Mouse (Mus musculus): ENCODE measurements around the gene Fnip2.

Fnip2 gene

GRCm38 (mm10) chr3:79564875-79565606 is 2.6 kb downstream of the Fnip2 start:
- DNase-seq (ENCODE audit: low spot score) = no peak

- no peak for DNase-seq (ENCODE audit: low spot score)
These were observed 4.1 kb downstream of the Fnip2 start for GRCm38 (mm10) chr3:79563511-79563910.

- DNase-seq (ENCODE audit: low spot score) = no peak
These were observed 5.5 kb downstream of the Fnip2 start for GRCm38 (mm10) chr3:79561784-79562715.

- DNase-seq (ENCODE audit: low spot score) = no peak
These were observed 7.0 kb downstream of the Fnip2 start for GRCm38 (mm10) chr3:79560555-79560954.

GRCm38 (mm10) chr3:79559773-79560045 is 7.9 kb downstream of the Fnip2 start:
- DNase-seq (ENCODE audit: low spot score) = no peak

GRCm38 (mm10) chr3:79559021-79559772 is 8.4 kb downstream of the Fnip2 start:
- no peak for DNase-seq (ENCODE audit: low spot score)

- no peak for DNase-seq (ENCODE audit: low spot score)
These were observed 12.5 kb downstream of the Fnip2 start for GRCm38 (mm10) chr3:79555061-79555460.

- DNase-seq (ENCODE audit: low spot score) = no peak
These were observed 13.8 kb downstream of the Fnip2 start for GRCm38 (mm10) chr3:79553779-79554178.

- DNase-seq (ENCODE audit: low spot score) = no peak
These were observed 15.6 kb downstream of the Fnip2 start for GRCm38 (mm10) chr3:79551826-79552552.

GRCm38 (mm10) chr3:79549751-79550393 is 17.7 kb downstream of the Fnip2 start:
- no peak for DNase-seq (ENCODE audit: low spot score)

- no peak for DNase-seq (ENCODE audit: low spot score)
These were observed 18.7 kb downstream of the Fnip2 start for GRCm38 (mm10) chr3:79548681-79549437.

GRCm38 (mm10) chr3:79542585-79542984 is 25.0 kb downstream of the Fnip2 start:
- DNase-seq (ENCODE audit: low spot score) = no peak

GRCm38 (mm10) chr3:79539656-79540055 is 27.9 kb downstream of the Fnip2 start:
- no peak for DNase-seq (ENCODE audit: low spot score)

- DNase-seq (ENCODE audit: low spot score) = no peak
These were observed 28.5 kb downstream of the Fnip2 start for GRCm38 (mm10) chr3:79539124-79539523.

- DNase-seq (ENCODE audit: low spot score) = no peak
These were observed 29.3 kb downstream of the Fnip2 start for GRCm38 (mm10) chr3:79538342-79538741.

- no peak for DNase-seq (ENCODE audit: low spot score)
These were observed 29.9 kb downstream of the Fnip2 start for GRCm38 (mm10) chr3:79537626-79538203.

GRCm38 (mm10) chr3:79537023-79537422 is 30.6 kb downstream of the Fnip2 start:
- DNase-seq (ENCODE audit: low spot score) = no peak

- DNase-seq (ENCODE audit: low spot score) = no peak
These were observed 35.9 kb downstream of the Fnip2 start for GRCm38 (mm10) chr3:79531581-79532271.

GRCm38 (mm10) chr3:79529499-79530096 is 38.0 kb downstream of the Fnip2 start:
- DNase-seq (ENCODE audit: low spot score) = no peak

Data from embryo, embryonic 10.5 days (tissue).